Mouse (Mus musculus) kidney, postnatal 0 days (tissue): ENCODE measurements at regions not wholly inside any gene's neighbourhood (a gene's known extent, or its start where the extent isn't known, plus 50 kb on each side); places are given as distances from the start of the nearest gene placed in this dataset.

Source experiments
- ATAC-seq: fragments of 200-750 bp; cut with Nextera tagmentation; replicated peaks from 2 replicates; pipeline ENCODE4 v1.8.0; 2017; ENCODE audit warnings: low read depth, moderate number of reproducible peaks, moderate TSS enrichment, moderate library complexity; ENCODE audit not compliant: low FRiP score
- DNase-seq: peaks from one replicate; pipeline ENCODE4 v3.0.0-alpha.2; 2016; ENCODE audit warnings: low spot score
- H3K27ac ChIP-seq: fragments of 300-500 bp; sonication (generic); 2 replicates; pipeline ENCODE4 v1.5.1; 2014; ENCODE audit warnings: mild to moderate bottlenecking
- H3K27me3 ChIP-seq: fragments of 300-500 bp; sonication (generic); 2 replicates; pipeline ENCODE4 v1.6.1; 2014; ENCODE audit warnings: low read length, mixed read lengths; ENCODE audit not compliant: insufficient read depth
- H3K36me3 ChIP-seq: fragments of 300-500 bp; sonication (generic); 2 replicates; pipeline ENCODE4 v1.6.1; 2014; ENCODE audit warnings: low read length, mixed read lengths; ENCODE audit not compliant: insufficient read depth
- H3K4me1 ChIP-seq: fragments of 300-500 bp; sonication (generic); replicated peaks from 2 replicates; pipeline ENCODE4 v1.6.1; 2014; ENCODE audit warnings: antibody characterized with exemption, low read length, mixed read lengths; ENCODE audit not compliant: insufficient read depth
- H3K4me2 ChIP-seq: fragments of 300-500 bp; sonication (generic); 2 replicates; pipeline ENCODE4 v1.6.1; 2014; ENCODE audit warnings: mild to moderate bottlenecking, low read length, moderate library complexity, mixed read lengths
- H3K4me3 ChIP-seq: fragments of 300-500 bp; sonication (generic); replicated peaks from 2 replicates; pipeline ENCODE4 v1.5.1; 2014; ENCODE audit warnings: low read depth, low read length
- H3K9ac ChIP-seq: fragments of 300-500 bp; sonication (generic); 2 replicates; pipeline ENCODE4 v1.6.1; 2014; ENCODE audit warnings: low read depth, low read length
- H3K9me3 ChIP-seq: fragments of 300-500 bp; sonication (generic); replicated peaks from 2 replicates; pipeline ENCODE4 v1.6.1; 2016; ENCODE audit warnings: low read length, inconsistent platforms, mixed read lengths
- CTCF ChIP-seq: IDR thresholded peaks from 2 replicates; pipeline ENCODE4 v1.5.1; 2016; ENCODE audit warnings: antibody characterized with exemption, low read depth, mild to moderate bottlenecking, moderate library complexity
- WGBS: fragments of 180-500 bp; shearing (Covaris S2); extraction: QIAGEN DNeasy Blood & Tissue Kit; methylation state at CpG from one replicate; pipeline ENCODE4 v1.1.7; 2014; 5-methylcytosine and 5-hydroxymethylcytosine counted together

DNA sequence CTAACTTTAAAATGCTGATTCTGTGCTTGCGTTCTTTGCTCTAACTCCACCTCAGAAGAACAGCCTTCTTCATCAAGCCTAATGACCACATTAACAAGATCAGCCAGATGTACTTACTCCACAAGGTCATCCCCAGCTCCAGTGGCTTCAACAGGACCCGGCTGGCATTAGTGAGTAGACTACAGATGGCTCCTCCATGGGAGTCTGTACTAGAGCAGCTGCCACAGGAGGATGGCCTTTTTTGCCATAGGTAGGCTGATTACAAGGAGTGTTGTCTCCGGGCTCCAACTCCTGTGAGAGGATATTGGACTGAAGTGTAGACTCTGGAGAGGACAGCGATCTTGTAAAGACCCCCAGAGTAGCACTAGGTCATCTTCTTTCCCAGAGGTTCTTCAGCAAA is 729.7 kb downstream of the Galc start:
- Histone ChIP-seq H3K36me3 (no peaks in the 10 kb centered on the region), H3K27ac (no peak overlapping the region), H3K4me1 (no peaks in the 10 kb centered on the region), H3K9ac (no peak overlapping the region), H3K27me3 (no peaks in the 10 kb centered on the region), H3K4me2 (no peak overlapping the region), H3K4me3 (no peak overlapping the region), H3K9me3 (no peaks in the 10 kb centered on the region)
- no peak for TF ChIP-seq CTCF
- WGBS: 84% methylated on average over 4 of the region's 4 CpGs
- DNase-seq: no peak
- ATAC-seq: no peak

DNA sequence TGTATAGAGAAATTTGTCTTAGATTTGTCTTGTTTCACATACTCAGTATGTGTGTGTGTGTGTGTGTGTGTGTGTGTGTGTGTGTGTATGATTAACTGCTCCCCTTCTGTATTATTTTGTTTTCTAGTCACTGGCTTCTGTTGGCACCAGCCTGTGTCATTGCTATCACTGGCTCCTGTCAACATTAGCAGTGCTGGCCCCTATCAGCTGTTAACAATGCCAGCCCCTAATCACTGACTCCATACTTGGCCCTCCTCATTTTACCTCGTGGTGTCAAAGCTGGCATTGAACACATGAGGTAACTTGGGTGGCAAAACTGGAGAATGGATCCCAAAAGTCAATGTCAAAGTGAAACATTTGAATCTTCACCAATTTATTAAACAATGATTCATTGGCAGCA is 733.3 kb downstream of the Galc start:
- Histone ChIP-seq H3K4me2 (no peak overlapping the region), H3K9ac (no peak overlapping the region), H3K27me3 (no peaks in the 10 kb centered on the region), H3K9me3 (no peaks in the 10 kb centered on the region), H3K4me3 (no peak overlapping the region), H3K4me1 (no peaks in the 10 kb centered on the region), H3K36me3 (no peaks in the 10 kb centered on the region), H3K27ac (no peak overlapping the region)
- DNase-seq: no peak
- TF ChIP-seq CTCF: no peak
- WGBS: 39% methylated on average over 1 of the region's 1 CpGs
- no peak for ATAC-seq

DNA sequence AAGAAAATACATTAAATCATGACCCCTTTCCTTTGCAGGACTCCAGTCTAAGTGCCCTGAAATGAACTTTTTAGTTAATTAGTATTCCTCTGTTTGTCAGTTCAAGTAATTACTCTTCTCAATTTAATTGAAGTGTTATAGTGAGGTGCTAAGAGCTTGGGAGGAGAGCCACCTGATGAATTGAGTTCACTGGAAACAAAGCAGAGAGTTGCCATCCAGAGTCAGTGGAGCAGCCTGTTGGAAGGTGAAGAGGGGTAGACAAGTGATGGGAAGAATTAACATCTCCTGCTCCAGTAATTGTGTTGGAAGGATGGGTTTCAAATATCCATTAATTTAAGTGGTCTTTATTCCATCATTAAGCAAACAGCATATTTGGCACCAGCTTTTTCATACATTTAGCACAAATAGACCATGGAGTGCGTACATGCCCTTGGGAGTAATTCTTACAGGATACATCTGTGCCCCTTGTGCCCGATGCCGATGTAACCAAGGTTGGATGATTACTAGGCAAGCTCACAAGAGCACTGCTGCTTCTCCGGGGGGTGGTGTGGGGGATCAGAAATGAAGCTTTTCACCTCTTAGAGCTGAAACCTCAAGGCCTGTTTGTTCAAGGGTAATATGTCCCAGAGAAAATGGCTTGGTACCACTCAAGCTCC is 739.3 kb downstream of the Galc start:
- DNase-seq (no peak), ATAC-seq (no peak)
- 88% methylated on average over 4 of the region's 4 CpGs for WGBS
- Histone ChIP-seq H3K9me3 (no peaks in the 10 kb centered on the region), H3K27ac (no peak overlapping the region), H3K4me2 (no peak overlapping the region), H3K4me1 (no peaks in the 10 kb centered on the region), H3K4me3 (no peak overlapping the region), H3K27me3 (no peaks in the 10 kb centered on the region), H3K9ac (no peak overlapping the region), H3K36me3 (no peaks in the 10 kb centered on the region)
- no peak for TF ChIP-seq CTCF

DNA sequence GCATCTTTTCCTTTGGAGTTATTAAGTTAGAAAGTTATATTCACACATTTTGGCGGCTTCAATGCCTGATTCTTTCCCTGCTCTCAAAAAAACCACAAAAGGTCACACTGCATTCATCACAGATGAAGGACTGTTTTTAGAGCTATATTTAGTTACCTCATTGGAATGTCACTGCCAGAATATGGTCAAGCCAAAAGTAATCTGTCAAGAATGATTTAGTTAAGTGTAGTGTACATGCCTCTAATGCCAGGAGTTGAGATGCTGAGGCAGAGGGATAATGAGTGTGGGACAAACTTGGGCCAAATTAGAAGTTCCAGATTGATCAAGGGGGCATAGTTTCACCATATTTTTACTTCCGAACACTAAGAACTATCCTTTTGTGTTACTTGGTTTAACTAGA is 741.7 kb downstream of the Galc start:
- H3K4me1 ChIP-seq: no peaks in the 10 kb centered on the region
- DNase-seq (peak; percentile 65), ATAC-seq (no peak)
- no peaks in the 10 kb centered on the region for H3K9me3 ChIP-seq
- H3K36me3 ChIP-seq: no peaks in the 10 kb centered on the region
- no peak for TF ChIP-seq CTCF
- no peaks in the 10 kb centered on the region for H3K27me3 ChIP-seq
- H3K9ac ChIP-seq: no peak overlapping the region
- H3K4me3 ChIP-seq: no peak overlapping the region
- H3K27ac ChIP-seq: no peak overlapping the region
- no peak overlapping the region for H3K4me2 ChIP-seq
- WGBS: 69% methylated on average over 2 of the region's 2 CpGs

DNA sequence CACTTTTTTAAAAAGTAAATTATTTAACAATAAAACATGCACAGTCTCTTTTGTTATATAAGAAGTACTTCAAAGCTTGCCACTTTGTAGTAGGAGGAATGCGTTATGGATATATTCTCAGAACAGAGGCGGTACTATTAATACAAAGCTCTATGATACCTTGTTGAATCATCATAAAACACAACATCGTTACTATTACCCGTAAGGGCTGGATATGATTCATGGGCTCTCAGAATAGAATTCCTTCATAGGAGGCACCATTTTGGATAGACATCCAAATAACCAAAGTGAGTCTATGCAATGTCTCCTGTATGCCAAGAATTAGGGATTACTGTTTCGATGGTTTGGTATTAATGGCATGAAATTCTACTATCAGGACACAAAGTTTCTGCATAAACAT is 743.5 kb downstream of the Galc start:
- Histone ChIP-seq H3K4me2 (no peak overlapping the region), H3K27ac (no peak overlapping the region), H3K27me3 (no peaks in the 10 kb centered on the region), H3K9ac (no peak overlapping the region), H3K4me1 (no peaks in the 10 kb centered on the region), H3K9me3 (no peaks in the 10 kb centered on the region), H3K4me3 (no peak overlapping the region), H3K36me3 (no peaks in the 10 kb centered on the region)
- 88% methylated on average over 5 of the region's 5 CpGs for WGBS
- ATAC-seq (no peak), DNase-seq (no peak)
- TF ChIP-seq CTCF: no peak

DNA sequence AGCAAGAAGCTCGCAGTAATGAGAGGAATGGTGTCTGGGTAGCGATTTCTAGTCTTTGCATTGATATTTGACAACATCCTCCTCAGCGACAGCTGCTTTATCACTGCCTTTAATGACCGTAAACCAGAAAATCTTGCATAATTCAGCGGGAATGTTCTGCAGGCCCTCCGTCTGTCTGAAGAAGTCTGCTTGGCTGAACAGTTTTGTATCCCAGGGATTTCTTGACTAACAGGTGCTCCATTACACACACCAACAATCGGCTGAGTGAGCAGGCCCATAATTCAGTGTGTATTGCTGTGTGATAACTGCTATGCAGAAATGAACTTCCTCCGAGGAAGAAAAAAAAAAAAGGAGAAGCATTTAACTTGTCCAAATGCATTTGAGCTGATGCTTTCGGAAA is 747.4 kb downstream of the Galc start:
- WGBS: 29% methylated on average over 9 of the region's 9 CpGs
- H3K27me3 ChIP-seq: no peaks in the 10 kb centered on the region
- H3K36me3 ChIP-seq: no peaks in the 10 kb centered on the region
- no peak for TF ChIP-seq CTCF
- DNase-seq (peak; percentile 12), ATAC-seq (no peak)
- H3K9ac ChIP-seq: no peak overlapping the region
- no peak overlapping the region for H3K4me2 ChIP-seq
- H3K27ac ChIP-seq: no peak overlapping the region
- no peaks in the 10 kb centered on the region for H3K4me1 ChIP-seq
- no peak overlapping the region for H3K4me3 ChIP-seq
- H3K9me3 ChIP-seq: no peaks in the 10 kb centered on the region

DNA sequence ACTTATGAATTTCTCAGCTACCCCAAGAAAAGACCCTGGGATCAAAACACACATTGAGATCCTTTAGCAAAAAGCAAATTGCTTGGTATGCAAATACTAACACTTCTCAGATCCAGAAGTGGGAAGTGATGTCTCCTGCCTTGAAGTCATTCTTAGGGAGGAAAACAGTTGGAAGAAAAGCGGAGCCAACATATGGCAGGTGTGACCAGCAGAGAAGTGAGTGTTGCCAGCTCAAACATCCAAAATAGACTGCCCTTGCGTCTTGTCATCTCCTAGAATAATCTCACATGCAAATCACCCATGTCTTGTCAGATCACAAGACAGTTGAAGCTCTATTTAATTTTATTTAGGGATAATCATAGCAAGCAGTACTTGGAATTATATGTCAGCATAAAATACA is 757.8 kb downstream of the Galc start:
- WGBS: 86% methylated on average over 2 of the region's 2 CpGs
- no peak for ATAC-seq
- Histone ChIP-seq H3K9ac (no peak overlapping the region), H3K27me3 (no peaks in the 10 kb centered on the region), H3K4me1 (no peaks in the 10 kb centered on the region), H3K4me3 (no peak overlapping the region), H3K4me2 (no peak overlapping the region), H3K9me3 (no peaks in the 10 kb centered on the region), H3K36me3 (no peaks in the 10 kb centered on the region), H3K27ac (no peak overlapping the region)
- no peak for TF ChIP-seq CTCF
- no peak for DNase-seq
